Mouse (Mus musculus): ENCODE measurements around the gene Myl12a.
"Not testable (repeated sequence)": the region's sequence is repeated elsewhere in the genome, so short reads cannot be mapped to it uniquely, and the experiment has no call there.

DNA sequence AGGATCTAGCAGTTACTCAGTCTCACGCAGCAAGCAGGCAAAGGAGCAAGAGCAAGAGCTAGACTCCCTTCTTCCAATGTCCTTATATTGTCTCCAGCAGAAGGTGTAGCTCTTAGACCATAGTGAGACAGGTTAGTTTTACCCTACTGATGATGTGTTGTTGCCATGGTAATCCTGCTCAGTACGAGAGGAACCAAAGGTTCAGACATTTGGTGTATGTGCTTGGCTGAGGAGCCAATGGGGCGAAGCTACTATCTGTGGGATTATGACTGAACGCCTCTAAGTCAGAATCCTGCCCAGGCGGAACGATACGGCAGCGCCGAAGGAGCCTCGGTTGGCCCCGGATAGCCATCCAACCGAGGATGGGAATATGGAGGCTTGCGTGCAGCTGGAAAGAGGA, 39.1 kb downstream of the Myl12a start:
- not testable (repeated sequence) for TF ChIP-seq GATA1, TAL1 (IDR thresholded peaks at IDR 0.05; ENCODE audit: low read length)
